8 mouse cellular contexts compared by ENCODE assay signal in the genomic region with DNA sequence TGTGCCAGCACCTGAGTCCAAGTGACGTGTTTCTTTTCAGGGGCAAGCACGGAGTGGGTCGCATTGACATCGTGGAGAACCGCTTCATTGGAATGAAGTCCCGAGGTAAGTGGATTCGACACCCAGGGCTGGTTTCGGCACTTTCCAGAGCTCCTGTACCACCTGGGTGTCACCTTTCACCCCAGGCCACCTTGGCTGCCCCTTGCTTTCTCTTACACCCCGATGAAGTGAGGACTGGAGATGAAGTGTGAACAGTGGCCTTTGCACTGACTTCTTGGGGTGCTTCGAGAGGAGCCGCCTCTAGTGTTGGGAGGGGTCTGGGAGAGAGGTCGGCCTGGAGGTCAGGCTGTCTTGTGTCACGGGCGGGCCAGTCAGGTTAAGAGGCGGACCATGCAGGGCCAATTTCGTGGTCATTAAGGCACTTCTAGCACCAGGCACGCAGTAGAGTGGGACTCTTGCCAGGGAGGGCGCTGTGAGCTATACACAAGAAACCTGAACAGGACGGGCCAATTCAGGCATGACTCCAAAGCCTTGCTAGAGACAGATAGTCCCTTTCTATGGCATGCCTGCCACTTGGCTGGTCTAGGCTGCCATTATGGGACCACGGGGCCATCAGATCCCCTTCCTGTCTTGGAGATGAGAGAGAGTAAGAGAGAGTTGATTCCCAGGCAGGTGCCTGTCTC. TPM values are rescaled to one million over a fixed set of nuclear protein-coding genes. Genes with fewer than 3 reads are reported as not detected.
DNase-seq lines count a peak whose midpoint lies in the region; ATAC-seq lines count a peak whose summit lies in the region.

No protein-coding gene starts in this region.

- no peaks in the 10 kb centered on the region for H3K9me3 ChIP-seq in forebrain, embryonic 11.5 days (ENCODE audit: control insufficient read depth, low read length)
- no peaks in the 10 kb centered on the region for H3K9me3 ChIP-seq in forebrain, embryonic 16.5 days (ENCODE audit: control insufficient read depth, low read length)
- no peaks in the 10 kb centered on the region for H3K9me3 ChIP-seq in midbrain, embryonic 10.5 days (replicated peaks)
- no peaks in the 10 kb centered on the region for H3K9me3 ChIP-seq in midbrain, embryonic 16.5 days (replicated peaks; ENCODE audit: control insufficient read depth, low read length, poor library complexity, severe bottlenecking)

- peaks cover 43% of the 10 kb centered on the region for H3K4me1 ChIP-seq in forebrain, embryonic 11.5 days (replicated peaks; ENCODE audit: control insufficient read depth, insufficient read depth, low read length)
- peaks cover 55% of the 10 kb centered on the region for H3K4me1 ChIP-seq in forebrain, embryonic 16.5 days (replicated peaks; ENCODE audit: control insufficient read depth, insufficient read depth, low read length)
- peaks cover 88% of the 10 kb centered on the region for H3K4me1 ChIP-seq in midbrain, embryonic 10.5 days
- peaks cover 26% of the 10 kb centered on the region for H3K4me1 ChIP-seq in midbrain, embryonic 16.5 days (ENCODE audit: control insufficient read depth, insufficient read depth, low read length)

- H3K36me3 ChIP-seq in forebrain, embryonic 11.5 days (ENCODE audit: control insufficient read depth, insufficient read depth, low read length): no peaks in the 10 kb centered on the region
- H3K36me3 ChIP-seq in forebrain, embryonic 16.5 days (ENCODE audit: control insufficient read depth, insufficient read depth): no peaks in the 10 kb centered on the region
- H3K36me3 ChIP-seq in midbrain, embryonic 10.5 days: no peaks in the 10 kb centered on the region
- no peaks in the 10 kb centered on the region for H3K36me3 ChIP-seq in midbrain, embryonic 16.5 days (ENCODE audit: control insufficient read depth, insufficient read depth, low read length)

- 51% methylated on average over 20 of the region's 20 CpGs for WGBS in forebrain, embryonic 11.5 days
- 56% methylated on average over 20 of the region's 20 CpGs for WGBS in forebrain, embryonic 16.5 days
- WGBS in midbrain, embryonic 10.5 days: 53% methylated on average over 20 of the region's 20 CpGs
- 44% methylated on average over 20 of the region's 20 CpGs for WGBS in midbrain, embryonic 16.5 days

- H3K27ac ChIP-seq in forebrain, embryonic 11.5 days (ENCODE audit: low read depth, low read length): no peak overlapping the region
- H3K27ac ChIP-seq in forebrain, embryonic 16.5 days (ENCODE audit: low read length): no peak overlapping the region
- H3K27ac ChIP-seq in midbrain, embryonic 10.5 days (replicated peaks): peak overlapping the region; percentile 65
- no peak overlapping the region for H3K27ac ChIP-seq in midbrain, embryonic 16.5 days (ENCODE audit: low read length)

- peaks cover 72% of the 10 kb centered on the region for H3K27me3 ChIP-seq in forebrain, embryonic 11.5 days (ENCODE audit: control insufficient read depth, insufficient read depth, low read length)
- H3K27me3 ChIP-seq in forebrain, embryonic 16.5 days (replicated peaks; ENCODE audit: control insufficient read depth, insufficient read depth, low read length): peaks cover 48% of the 10 kb centered on the region
- peaks cover 100% of the 10 kb centered on the region for H3K27me3 ChIP-seq in midbrain, embryonic 10.5 days (ENCODE audit: low read depth, poor library complexity, severe bottlenecking)
- peaks cover 18% of the 10 kb centered on the region for H3K27me3 ChIP-seq in midbrain, embryonic 16.5 days (ENCODE audit: control insufficient read depth, insufficient read depth, low read depth, low read length)

- H3K4me2 ChIP-seq in forebrain, embryonic 11.5 days (ENCODE audit: low read depth, low read length, severe bottlenecking): no peak overlapping the region
- no peak overlapping the region for H3K4me2 ChIP-seq in forebrain, embryonic 16.5 days (ENCODE audit: low read length)
- no peak overlapping the region for H3K4me2 ChIP-seq in midbrain, embryonic 16.5 days (ENCODE audit: low read length)

- ATAC-seq in forebrain, embryonic 11.5 days (replicated peaks; ENCODE audit: low FRiP score): no peak
- ATAC-seq in forebrain, embryonic 16.5 days: no peak
- no peak for ATAC-seq in midbrain, embryonic 16.5 days

- peak; percentile 72 for DNase-seq in forebrain, embryonic 11.5 days (ENCODE audit: low spot score)
- peak; percentile 62 for DNase-seq in midbrain, embryonic 10.5 days (ENCODE audit: low spot score)
- peak; percentile 42 to 55 for DNase-seq in cerebellum, postnatal 4 days (ENCODE audit: low spot score in 2 of 2)
- DNase-seq in lung, postnatal 36 days: peak; percentile 27
- no peak for DNase-seq in B cell, adult 2 months
- DNase-seq in heart, postnatal 4 days: no peak

- H3K4me3 ChIP-seq in forebrain, embryonic 11.5 days (ENCODE audit: low read depth, low read length): no peak overlapping the region
- no peak overlapping the region for H3K4me3 ChIP-seq in forebrain, embryonic 16.5 days (replicated peaks; ENCODE audit: low read length)
- peak overlapping the region; percentile 34; the same call in 1 of the 2 replicates for H3K4me3 ChIP-seq in midbrain, embryonic 10.5 days
- no peak overlapping the region for H3K4me3 ChIP-seq in midbrain, embryonic 16.5 days (ENCODE audit: low read depth, low read length)

- H3K9ac ChIP-seq in forebrain, embryonic 11.5 days (ENCODE audit: low read length): no peak overlapping the region
- no peak overlapping the region for H3K9ac ChIP-seq in forebrain, embryonic 16.5 days (replicated peaks; ENCODE audit: low read depth, low read length)
- H3K9ac ChIP-seq in midbrain, embryonic 16.5 days (ENCODE audit: low read depth, low read length): no peak overlapping the region

RNA-seq across cellular contexts. Expression of gene Ass1, which starts 31.6 kb away (rescaled TPM):
- 3.3 and 6.8 TPM in 2 replicates for polyA plus RNA-seq in forebrain, embryonic 11.5 days (2014; fragmentation: Nextera tagmentation; extraction: Ambion mirVana)
- 6.0 and 8.0 TPM in 2 replicates for polyA plus RNA-seq in forebrain, embryonic 16.5 days (2015; fragmentation: Nextera tagmentation; extraction: Ambion mirVana)
- polyA plus RNA-seq in midbrain, embryonic 10.5 days (2016; fragmentation: Nextera tagmentation; extraction: Ambion mirVana): 11.4 and 13.3 TPM in 2 replicates
- 10.3 and 12.0 TPM in 2 replicates for polyA plus RNA-seq in midbrain, embryonic 16.5 days (2015; fragmentation: Nextera tagmentation; extraction: Ambion mirVana)
- 1 to 10 TPM; 4.9 to 6.6 TPM for total RNA-seq in heart, postnatal 4 days (2021)

Comparison
In these comparisons a context has a peak if more than half of its experiments do, and no peak if none do; other contexts are left out.
1. DNase-seq: peak in forebrain, embryonic 11.5 days (single experiment), midbrain, embryonic 10.5 days (single experiment), cerebellum, postnatal 4 days (2 of 2) and lung, postnatal 36 days (single experiment); none in B cell, adult 2 months (0 of 2) and heart, postnatal 4 days (single experiment).